Mouse (Mus musculus) layer of hippocampus, adult 11-12 months (tissue): ENCODE measurements at regions not wholly inside any gene's neighbourhood (a gene's known extent, or its start where the extent isn't known, plus 50 kb on each side); places are given as distances from the start of the nearest gene placed in this dataset.

Experiments
- DNase-seq: peaks from one replicate; pipeline ENCODE4 v3.0.0; 2022; ENCODE audit warnings: low spot score

DNA sequence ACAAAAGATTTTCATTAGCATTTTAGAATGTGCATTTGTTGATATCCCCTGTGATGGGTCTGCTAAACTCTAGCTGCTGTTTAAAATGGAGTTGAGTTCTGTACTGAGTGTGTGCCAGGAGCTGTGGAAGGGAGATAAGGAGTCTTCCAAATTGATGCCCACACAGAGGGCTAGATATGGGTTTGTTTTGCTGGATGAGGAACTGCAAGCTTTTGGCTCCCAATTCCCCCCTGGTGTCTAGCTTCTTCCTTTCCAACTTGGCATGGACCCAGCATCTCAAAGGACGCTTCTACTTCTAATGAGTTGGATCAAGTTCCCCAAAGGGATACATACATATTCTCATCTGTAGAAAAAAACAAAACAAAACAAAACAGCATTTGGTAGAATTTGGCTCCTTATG lies 577.0 kb upstream of the Large1 start:
- DNase-seq = peak; percentile 14

DNA sequence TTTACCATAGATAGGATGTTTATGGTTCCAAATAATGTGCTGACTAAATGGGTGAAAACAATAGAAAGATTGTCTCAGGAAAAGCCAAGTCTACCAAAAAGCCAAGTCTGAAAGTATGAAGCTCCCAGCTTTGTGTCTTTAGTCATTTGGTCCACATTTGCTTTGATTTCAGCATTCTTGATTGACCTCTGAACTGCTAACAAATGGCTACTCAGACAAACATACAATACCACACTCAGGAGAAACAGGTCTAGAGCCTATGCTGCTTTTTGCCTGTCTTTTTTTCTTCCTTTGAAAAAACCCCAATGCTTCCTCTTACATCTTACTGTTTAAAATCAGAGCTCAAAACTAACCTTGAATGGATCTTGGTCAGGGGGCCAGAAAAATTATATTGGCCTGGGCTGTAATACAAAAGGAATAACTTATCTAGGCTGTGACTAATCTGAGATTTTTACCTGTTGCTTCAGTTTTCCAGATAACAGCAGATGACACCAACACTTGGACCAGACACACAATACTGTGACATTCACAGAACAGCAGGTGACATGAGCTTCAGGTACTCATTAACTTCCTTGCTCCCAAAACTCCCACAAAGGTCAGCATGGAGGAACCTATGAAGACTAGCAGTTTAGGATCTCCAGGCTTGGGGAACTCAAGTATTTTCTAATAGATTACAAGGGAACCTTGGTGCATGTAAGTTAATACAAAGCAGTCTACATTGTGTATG lies 572.3 kb upstream of the Large1 start:
- DNase-seq = no peak

DNA sequence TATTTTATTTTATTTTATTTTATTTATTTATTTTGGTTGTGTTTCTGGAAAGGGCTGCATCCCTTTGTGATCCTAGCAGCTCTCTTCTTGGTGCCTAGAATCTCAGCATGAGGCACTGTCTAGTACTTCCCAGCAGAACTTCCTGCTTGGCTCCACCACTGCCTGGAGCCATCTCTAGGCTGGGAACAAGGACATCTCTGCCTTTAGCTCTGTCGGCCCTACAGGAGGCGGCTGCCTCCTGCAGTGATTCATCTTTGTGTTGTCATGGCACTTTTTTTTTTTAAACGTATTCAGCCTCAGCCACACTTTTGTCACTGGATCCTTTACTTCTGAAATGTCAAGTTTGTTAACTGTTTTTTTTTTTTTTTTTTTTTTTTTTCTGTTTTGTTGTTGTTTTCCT lies 569.8 kb upstream of the Large1 start:
- DNase-seq = no peak

- DNase-seq = no peak
Measured at GRCm38 (mm10) chr8:73921158-73921557, 567.8 kb upstream of the Large1 start.

GRCm38 (mm10) chr8:73920564-73920963 lies 567.2 kb upstream of the Large1 start:
- DNase-seq = no peak

- DNase-seq = no peak
Measured at GRCm38 (mm10) chr8:73905071-73905470, 551.7 kb upstream of the Large1 start.

- no peak for DNase-seq
Measured at GRCm38 (mm10) chr8:73903838-73904237, 550.5 kb upstream of the Large1 start.

DNA sequence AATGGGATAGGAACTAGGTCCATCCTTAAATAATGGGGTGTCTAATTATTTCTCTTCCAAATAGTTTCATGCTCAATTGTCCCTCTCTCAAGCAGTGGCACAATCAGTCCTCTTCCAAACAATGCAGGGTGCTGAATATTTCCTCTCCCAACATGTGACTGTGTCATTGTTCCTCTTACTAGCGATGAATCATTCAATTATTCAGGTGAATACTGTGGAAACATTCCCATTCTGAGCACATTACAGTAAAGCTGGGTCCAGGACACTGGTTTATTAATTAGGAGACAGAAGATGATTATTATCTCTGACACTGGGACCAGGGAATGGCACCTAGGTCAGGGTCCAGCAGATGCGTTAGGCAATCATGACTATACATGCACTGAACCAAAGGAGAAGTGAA lies 532.6 kb upstream of the Large1 start:
- DNase-seq = no peak

- DNase-seq = no peak
Measured at GRCm38 (mm10) chr8:73881606-73882005, 528.3 kb upstream of the Large1 start.
